Mouse (Mus musculus) thymus, postnatal 10 days (tissue): ENCODE measurements around the gene Atf3.
"Not testable (repeated sequence)": the region's sequence is repeated elsewhere in the genome, so short reads cannot be mapped to it uniquely, and the experiment has no call there.

Experiments
- DNase-seq, 2 experiments: peaks; one replicate each; pipeline ENCODE4 v3.0.0; 2021; ENCODE audit warnings: low spot score in 2 of 2

Gene Atf3

GRCm38 (mm10) chr1:191150924-191151605 is 66.8 kb downstream of the Atf3 start:
- no peak for DNase-seq

- DNase-seq: not testable (repeated sequence)
Observed at GRCm38 (mm10) chr1:191149489-191149888, 68.3 kb downstream of the Atf3 start.

GRCm38 (mm10) chr1:191140983-191141382 is 76.9 kb downstream of the Atf3 start:
- DNase-seq: no peak

GRCm38 (mm10) chr1:191138874-191139495 is 78.9 kb downstream of the Atf3 start:
- no peak for DNase-seq

- DNase-seq: no peak
Observed at GRCm38 (mm10) chr1:191138436-191138835, 79.4 kb downstream of the Atf3 start.

- no peak for DNase-seq
Observed at GRCm38 (mm10) chr1:191135406-191135805, 82.4 kb downstream of the Atf3 start.

GRCm38 (mm10) chr1:191132934-191133333 is 84.9 kb downstream of the Atf3 start:
- no peak for DNase-seq

GRCm38 (mm10) chr1:191132240-191132639 is 85.6 kb downstream of the Atf3 start:
- no peak for DNase-seq

GRCm38 (mm10) chr1:191131692-191132091 is 86.1 kb downstream of the Atf3 start:
- no peak for DNase-seq

GRCm38 (mm10) chr1:191125811-191126638 is 91.8 kb downstream of the Atf3 start:
- peak; percentile 24 to 76 for DNase-seq

GRCm38 (mm10) chr1:191124288-191124687 is 93.6 kb downstream of the Atf3 start:
- DNase-seq: no peak

GRCm38 (mm10) chr1:191123696-191124095 is 94.1 kb downstream of the Atf3 start:
- DNase-seq: no peak

GRCm38 (mm10) chr1:191122744-191123143 is 95.1 kb downstream of the Atf3 start:
- no peak for DNase-seq
